Mouse (Mus musculus) embryo, embryonic 11 days (tissue): ENCODE measurements at regions not wholly inside any gene's neighbourhood (a gene's known extent, or its start where the extent isn't known, plus 50 kb on each side); places are given as distances from the start of the nearest gene placed in this dataset.

Experiments used
- DNase-seq: peaks from one replicate; pipeline ENCODE4 v3.0.0-alpha.2; 2015

DNA sequence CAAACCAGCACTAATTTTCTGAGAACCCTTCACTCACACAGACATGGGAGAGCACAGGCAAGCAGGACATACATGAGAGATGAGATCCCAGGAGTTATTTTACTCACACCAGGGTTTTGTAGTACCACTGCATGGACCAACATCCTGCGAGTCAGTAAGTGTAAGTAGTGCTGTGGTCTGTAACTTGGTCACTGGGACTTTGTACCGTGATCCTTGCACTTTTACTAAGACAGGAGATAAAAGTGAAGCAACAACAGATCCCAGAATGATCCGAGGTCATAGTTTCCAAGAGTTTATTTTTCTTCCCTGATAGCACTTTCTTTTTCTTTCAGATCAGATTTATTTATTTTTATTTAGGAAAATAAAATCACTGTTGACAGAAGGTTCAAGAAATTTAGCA is 54.1 kb upstream of the Mtap start:
- DNase-seq, result no peak

DNA sequence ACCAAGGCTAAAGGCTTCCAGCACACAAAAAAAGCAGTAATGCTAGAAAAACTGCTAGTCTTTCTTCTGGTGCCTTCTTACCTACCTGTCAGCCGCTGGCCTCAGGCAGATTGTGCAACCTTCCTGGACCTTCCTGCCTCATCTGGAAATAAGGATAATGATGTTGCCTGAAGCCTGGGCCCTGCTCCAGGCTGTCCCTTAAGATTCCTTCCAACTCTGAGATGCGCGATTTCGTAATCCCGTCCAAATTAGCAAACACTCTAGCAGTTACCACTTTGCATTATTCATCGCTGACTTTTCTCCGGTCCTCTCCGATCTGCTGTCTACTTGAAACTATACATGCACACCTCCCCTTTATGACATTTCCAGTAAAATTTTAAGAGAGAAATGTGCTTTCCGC is 58.4 kb upstream of the Mtap start:
- no peak for DNase-seq

DNA sequence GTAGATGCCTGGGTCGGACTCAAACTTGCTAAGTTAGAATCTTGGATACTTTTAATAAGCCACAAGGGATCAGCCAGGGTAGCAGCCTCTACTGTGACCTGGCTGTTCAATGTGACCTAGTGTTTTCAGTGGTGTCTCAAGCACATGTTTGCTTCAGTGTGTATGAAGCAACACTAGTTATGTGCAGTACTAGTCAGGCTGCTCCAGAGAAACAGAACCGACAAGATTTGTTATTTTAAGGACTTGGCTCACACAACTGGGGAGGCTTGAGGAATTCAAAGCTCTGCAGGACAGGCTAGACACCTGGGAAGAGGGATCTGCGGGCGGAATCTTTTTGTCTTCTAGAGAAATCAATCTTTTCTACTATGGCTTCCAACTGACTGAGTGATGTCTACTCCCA is 62.2 kb upstream of the Mtap start:
- no peak for DNase-seq

DNA sequence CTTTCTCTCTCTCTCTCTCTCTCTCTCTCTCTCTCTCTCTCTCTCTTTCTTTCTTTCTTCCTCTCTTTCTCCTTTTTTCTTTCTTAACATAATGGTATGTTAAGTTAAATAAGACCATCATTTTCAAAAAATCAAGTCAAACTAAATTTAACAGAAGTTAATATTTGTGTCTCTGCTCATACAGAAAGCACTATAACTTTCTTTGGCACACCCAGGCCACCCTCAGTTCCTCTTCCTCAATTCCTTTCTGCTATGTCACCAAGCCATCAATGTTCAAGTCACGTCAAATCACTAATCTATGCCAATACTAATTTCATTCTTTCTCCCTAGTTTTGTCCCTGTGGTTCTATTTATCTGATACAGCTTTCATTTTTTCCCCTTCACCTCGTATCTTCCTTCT is 66.5 kb upstream of the Mtap start:
- no peak for DNase-seq

DNA sequence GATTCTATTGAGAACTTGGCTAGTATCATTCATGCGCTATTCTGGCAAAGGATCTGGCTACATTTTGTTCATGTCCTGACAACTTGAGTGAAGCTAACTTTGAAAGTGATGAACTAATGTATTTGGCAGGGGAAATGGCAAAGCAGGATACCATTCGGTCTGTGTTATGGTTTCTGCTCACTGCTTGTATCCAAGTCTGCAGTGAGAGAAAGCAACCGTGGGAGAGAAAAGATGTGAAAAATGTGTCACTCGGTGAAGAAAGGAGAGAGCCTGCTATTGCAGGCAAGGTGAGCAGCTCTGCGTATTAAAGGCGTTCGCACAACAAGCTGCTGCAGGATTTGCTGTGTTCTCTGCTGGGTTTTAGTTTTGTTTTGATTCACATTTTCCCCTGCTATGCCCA is 72.5 kb upstream of the Mtap start:
- no peak for DNase-seq

DNA sequence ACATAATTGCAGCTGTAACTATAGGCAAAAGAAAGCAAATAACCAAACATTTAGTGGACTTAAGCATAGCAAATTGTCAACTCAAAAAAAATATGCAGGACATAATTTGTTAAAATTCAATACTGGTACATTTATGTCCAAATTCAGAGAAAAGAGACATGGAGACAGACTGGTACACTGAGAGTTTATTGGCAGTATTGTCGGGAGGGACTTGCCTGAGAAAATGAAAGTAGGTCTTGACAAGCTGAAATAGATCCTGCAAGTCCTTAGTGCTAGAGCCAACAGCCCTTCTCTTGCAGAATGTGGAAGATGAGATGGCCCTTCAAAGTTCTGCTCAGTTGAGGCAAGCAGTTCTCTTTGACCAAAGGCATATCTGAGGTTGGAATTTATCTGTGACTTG is 74.5 kb upstream of the Mtap start:
- no peak for DNase-seq

DNA sequence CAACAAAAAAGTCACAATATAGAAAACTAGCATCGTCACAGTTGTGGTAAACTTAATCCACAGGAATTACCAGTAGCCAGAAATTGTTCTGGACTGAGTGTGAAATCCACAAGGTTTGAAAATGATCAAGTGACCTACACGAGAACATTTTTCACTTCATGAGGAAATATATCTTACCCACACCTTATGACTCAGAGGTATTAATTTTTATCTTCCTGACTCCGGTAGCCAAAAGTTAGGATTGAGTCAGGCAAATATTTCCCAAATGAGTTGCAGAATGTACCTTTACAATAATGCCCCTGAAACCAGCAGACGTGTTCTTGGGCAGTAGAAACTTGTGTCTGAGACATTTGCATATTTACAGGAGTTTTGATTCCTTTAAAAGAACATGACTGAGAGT is 75.3 kb upstream of the Mtap start:
- no peak for DNase-seq

DNA sequence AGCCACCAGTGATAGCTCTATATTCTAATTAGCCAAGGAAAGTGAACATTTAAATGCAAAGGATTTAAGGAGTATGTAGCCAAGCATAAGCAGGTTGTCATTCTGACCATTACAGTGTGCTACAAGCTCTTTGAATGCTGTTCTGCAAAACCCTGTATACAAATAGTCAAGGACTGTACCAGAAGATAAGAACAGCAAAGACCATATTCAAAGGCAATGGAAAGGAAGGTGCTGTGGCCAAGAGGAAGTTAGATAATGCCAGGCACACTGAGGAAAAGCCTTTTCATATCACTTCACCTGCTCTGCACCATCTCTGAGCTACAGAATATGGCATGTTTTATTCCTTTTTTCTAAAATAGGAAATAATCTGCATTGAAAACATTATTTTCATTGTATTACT is 79.3 kb upstream of the Mtap start:
- DNase-seq, result no peak

DNA sequence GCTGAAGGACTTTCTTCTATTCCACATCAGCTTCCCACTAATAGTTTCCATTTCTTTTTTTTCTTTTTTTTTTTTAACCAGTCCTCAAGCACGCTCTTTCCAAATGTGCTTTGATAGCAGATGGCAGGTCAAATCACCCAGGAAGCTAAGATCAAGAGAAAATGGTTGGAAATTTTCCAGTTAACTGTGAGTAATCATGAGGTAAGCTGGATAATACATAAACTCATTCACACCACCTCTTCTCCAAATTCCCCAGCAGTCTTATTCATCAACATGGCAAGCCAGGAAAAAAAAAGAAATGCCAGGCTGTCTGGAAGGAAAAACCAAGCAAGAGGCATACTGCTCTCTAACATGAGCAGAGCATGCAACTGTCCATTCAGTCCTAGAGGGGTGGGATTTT is 79.8 kb upstream of the Mtap start:
- DNase-seq, result no peak

DNA sequence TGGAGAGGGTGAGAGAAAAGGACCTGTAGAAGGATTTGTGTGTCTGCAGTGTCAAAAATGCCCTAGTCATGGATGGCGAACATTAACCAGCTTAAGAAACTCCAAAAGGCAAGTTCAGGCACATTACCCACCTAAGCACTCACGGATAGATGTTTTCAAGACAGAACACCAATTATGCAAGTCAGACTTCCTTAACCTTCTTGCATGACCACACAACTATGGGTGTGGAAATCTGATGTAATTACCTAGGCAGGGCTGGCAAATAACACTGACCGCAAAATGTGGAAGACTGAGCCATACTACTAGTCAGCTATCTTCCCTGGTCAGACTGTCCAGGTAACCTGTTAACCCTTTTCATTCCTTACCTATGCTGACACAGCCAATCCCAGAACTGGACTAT is 81.0 kb upstream of the Mtap start:
- no peak for DNase-seq

DNA sequence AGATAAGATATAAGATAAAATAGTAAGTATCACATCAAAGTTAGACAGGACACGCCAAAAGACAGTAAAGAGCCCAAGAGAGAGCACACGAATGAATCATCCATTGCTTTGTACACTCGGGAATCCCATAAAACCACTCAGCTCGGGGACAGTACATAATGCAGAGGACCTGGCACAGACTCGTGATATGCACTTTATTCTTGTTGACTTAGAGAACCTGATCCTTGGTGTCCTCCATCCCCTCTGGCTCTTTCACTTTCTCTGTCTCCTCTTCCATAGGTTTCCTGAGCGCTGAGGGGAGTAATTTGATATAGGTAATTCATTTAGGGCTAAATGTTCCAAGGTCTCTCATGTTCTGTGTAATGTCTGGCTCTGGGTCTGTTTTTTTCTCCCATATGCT is 83.3 kb upstream of the Mtap start:
- no peak for DNase-seq

DNA sequence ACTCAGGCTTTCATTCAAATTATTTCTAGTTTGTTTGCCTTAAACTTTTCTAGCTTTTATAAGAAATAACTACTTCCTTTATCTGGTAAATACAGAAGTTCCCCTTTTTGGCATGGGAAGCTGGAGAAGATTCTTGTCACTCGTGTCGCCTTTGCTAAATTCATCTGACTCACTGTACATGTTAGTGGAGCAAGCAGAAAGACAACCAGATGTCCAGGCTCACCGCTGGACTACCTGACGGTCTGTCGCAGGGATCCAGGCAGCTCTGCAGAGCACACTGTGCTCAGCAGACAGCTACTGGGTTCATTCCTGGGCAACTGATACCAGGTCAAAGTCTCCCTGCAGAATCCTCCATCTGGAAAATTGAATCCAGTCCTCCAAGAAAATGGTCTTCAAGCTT is 85.0 kb upstream of the Mtap start:
- no peak for DNase-seq

DNA sequence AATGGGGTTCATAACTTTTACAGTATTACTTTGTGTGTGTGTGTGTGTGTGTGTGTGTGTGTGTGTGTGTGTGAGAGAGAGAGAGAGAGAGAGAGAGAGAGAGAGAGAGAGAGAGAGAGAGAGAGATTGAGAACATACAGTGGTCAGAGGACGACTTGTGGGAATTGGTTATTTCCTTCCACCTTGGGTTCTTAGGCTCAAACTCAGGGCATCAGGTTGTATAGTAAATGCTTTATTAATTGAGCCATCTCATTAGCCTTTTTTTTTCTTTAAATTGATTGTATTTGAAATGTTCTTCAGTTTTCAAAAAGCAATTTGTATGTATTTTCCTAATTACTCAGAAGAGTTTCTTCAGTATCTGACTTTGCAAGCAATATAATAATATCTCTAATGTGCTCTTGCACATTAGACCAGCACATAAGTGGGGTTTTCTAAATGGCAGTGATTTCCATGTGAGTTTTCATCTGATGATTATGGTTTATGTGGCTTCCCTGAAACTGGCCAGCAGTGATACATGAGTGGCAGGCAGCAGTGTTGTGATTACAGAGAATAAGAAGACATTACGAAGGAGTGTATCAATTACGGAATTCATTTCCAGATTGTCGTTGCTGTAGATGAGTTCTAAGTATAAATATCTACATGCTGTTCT is 86.2 kb upstream of the Mtap start:
- DNase-seq, result no peak

DNA sequence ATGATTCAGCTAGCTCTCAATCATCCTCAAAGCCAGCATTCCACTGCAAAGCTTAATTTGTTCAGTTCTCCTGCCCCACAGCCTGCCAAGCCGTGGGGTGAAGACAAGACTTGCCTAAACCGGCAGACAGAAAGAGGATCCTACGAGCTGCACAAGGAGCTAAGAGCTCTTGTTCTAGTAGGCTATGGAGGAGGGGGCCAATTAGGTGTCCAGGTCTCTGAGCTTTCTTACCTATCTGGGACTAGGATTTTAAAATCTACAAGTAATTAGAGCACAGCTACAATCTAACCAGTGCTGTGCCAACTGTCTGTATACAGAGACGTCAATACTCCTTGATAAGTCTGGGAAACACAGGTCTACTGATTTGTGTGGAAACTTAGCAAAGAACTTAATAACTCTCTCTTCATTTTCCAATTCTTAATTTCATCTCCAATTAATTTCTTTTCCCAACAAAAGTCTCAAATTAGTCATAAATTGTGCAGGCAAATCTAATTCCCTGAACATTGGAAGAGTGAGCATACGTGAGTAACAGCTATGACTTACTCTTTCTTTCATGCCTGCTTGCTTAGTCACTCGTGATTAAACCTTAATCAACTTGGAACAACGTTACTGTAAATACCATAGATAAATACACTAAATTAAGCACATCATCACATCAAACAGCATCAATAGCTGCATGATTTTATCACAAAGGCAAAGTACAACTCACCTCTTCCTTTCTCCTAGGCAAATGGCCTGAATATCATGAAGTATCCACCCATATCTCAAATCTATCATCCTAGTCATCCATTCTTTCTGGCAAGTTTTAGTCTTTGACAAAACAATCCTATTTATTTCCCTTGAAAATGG is 87.1 kb upstream of the Mtap start:
- no peak for DNase-seq

DNA sequence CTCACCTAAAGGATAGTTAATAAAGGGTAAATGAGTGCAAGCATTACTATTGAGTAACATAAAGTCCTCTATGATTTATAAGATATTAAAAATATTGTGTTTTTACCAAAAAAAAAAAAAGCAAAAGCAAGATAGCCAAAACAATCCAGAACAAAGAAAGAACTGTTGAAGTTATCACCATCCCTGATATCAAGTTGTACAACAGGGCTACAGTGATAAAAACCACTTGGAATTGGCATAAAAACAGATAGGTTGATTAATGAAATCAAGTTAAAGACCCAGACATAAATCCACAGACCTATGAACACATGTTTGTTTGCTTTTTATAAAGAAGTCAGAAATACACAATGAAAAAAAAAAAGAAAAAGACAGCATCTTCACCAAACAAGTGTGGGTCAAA is 92.4 kb upstream of the Mtap start:
- DNase-seq, result no peak

DNA sequence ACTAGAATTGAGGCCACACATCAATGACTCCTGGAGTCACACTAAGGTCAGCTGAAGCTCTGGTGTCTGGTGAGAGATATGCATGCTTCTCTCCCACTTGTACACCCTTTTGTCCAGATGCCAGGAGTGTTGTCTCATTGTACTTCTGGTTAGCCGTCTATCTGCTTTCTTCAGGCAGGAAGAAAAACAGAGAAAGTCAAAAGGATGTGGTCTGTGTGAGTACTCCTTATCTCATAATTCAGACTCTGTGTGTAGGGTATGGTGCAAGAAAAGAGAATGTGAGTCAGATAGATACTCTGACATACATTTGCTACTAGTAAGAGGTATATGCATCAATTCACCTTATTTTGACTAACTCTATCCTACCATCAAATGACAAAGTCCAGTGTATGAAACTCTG is 92.9 kb upstream of the Mtap start:
- DNase-seq, result no peak

DNA sequence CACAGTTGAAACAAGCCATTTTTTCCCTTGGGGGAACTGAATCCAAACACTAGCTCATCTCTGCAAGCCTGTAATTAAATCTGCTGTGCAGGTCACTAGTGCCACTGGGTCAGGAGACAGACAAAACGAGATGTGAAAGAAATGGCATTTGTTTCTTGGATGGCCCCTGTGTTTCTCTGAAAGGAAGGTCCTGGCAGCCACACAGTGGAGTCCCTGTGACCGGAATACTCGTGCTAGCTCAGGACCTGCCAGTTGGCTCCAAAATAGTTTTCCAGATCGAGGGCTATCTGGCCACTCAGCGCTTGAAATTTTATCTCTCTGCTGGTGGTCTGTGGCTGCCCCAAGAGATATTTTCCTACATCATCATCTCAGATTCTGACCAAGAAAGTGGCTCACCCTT is 96.1 kb upstream of the Mtap start:
- DNase-seq, result no peak

DNA sequence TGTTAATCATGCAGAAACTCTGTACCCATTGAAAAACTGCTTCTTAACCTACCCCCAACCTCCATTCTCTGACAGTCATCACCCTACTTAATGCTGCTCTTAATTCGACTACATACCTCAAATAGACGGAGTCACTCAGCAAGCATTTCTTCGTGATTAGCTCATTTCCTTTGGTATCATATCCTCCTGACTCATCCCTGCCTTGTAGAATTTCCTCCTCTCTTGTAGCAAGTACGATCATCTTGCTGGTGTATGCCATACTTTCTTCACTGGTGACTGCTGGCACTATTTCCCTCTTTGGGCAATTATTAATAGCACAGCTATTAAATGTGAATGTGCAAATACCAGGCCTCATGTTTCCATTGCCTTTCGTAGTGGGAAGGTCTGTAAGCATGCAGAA is 98.0 kb upstream of the Mtap start:
- DNase-seq, result no peak

DNA sequence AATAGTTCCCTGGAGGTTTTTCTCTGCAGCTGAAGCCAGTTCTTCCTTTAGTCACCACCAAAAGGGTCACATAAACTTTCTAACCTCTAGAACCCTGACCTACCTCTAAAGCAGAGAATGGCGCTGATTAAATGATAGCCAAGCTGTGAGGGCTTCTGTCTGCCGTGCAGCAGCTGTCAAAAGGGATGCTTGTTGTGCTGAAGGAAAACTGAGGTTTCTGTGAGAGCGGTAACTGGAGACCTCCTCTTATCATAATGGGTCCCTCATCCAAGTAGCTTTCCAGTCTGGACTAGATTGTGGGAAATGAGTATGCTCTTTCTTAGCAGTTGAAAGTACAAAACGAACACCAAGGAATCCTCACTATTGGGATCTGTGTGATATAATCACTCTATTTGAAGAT is 98.8 kb upstream of the Mtap start:
- no peak for DNase-seq

DNA sequence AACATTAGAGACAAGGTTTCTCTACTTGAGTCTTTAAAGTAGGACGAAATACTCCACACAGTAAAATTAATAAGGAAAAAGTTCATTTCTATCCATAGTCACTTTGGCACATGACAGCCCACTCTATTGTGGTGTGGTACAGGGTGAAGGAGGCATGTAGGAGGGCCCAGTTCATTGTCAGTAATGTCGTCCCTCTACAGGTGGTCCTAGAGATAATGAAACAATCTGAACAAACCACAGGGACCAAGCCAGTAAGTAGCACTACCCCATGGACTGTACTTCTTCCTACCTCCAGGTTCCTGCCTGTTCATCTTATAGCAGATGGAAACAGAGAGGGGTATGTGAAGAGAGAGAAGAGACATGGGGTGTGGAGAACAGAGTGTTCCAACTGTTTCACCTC is 102.1 kb upstream of the Mtap start:
- no peak for DNase-seq

DNA sequence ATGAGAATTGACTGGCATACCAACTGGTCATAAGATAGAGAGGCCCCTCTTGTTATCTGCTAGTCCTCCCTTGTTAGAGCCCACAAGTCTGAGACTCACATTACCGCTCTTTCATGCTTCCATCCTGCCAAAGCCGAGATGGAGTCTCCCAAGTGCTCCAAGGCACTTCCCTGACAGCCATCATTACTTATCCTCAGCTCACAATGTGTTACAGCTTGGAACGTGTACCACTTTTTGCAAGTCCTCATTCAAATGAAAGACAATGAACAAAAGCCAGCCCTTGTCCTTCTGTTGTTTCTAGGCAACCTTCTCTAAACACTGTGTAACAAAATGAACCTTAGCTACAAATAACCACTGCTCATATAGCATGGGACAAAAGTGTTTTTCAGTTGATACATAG is 102.6 kb upstream of the Mtap start:
- DNase-seq, result no peak

DNA sequence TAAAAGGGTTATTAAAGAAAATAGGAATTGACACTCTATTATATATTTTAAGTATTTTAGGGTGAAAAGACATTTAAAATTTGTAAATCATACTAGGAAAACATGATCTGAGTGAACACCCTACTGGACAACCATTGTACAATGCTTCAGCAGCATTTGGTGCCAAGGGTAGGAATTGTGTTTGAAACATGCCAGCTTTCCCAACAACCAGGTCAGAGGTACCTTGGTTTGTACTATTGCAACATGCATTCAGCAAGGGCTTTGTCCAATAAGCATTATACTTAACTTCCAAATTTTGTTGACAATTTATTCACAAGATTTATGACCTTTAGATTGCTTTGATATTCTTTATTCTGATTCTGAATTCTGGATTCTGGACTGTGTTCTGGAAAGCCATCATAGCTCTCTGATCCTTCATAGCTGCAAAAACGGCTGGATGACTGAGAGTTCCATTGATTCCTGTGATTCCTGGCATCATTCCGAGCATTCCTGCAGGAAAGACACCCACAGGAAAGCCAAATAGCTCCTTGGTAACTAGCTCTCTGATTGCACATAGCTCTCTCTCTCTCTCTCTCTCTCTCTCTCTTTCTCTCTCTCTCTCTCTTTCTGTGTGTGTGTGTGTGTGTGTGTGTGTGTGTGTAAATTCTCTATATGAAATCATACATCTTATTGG is 124.1 kb upstream of the Mtap start:
- no peak for DNase-seq

DNA sequence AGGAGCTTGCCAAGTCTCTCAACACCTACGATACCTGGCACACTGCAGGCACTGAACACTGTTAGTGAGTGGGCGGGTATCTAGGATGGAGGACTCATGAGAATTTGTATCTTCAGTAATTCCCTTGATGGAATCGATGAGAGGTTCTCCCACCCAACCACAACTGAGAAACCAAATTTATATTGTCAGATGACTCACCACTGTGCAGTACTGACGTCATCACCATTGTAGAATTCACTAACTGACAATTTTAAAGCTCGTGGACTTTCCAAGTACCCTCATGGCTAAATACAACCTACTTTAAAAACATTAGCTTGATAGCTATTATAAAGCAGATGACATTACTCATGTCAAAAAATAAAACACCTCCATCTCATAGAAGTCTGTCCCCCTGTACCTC is 128.4 kb upstream of the Mtap start:
- no peak for DNase-seq

DNA sequence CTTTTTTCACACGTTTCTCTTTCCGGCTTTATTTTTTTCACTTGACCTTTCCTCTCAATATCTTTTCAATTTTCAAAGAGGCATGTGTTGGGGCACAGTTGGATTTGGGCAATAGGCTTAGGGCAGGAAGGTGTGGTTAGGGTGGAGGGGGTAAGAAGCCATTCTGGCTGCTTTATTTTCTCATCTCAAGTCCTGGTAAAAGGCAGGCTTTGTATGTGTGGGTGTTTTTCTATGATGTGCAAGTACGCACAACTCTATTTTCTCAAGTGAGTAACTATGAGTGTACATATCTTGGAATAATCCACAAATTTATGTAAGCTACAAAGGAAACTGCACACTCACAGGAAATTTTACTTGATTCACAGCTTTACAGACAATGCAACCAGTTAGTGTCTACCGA is 121.5 kb upstream of the Ifne start:
- no peak for DNase-seq

DNA sequence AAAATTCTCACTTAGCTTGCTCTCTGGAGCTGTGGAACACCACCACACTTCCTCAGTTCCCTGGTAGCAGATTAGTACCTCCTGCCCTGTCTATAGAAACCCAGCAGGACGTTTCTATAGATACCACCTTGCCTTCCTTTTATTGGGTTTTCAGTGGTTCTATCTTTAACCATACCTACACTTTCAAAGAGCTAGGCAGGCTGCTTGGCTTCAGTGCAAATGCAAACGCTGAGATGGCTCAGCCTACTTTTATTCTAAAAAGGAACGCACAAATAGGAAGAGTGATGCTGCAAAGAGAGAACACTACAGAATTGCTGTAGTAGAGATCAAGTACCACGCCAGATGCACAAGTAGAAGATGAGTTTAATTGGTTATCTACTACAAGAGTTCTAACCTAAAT is 120.9 kb upstream of the Ifne start:
- no peak for DNase-seq
